Mouse (Mus musculus): ENCODE data around the gene Corin. TPM values are rescaled to one million over a fixed set of nuclear protein-coding genes. Genes with fewer than 3 reads are reported as not detected.
A peak's percentile ranks its signal among the peaks of the same experiment; 100 is the strongest.

Corin gene
- polyA plus RNA-seq, 1 experiment from 2014 or later, result 3.6 TPM

- Histone ChIP-seq H3K27me3 (ENCODE audit: control insufficient read depth, insufficient read depth, low read length) (no peaks in the 10 kb centered on the region), H3K27ac (no peak overlapping the region), H3K36me3 (replicated peaks; ENCODE audit: control insufficient read depth, insufficient read depth) (no peaks in the 10 kb centered on the region), H3K4me3 (replicated peaks; ENCODE audit: low read length) (no peak overlapping the region), H3K4me1 (replicated peaks; ENCODE audit: control insufficient read depth, insufficient read depth, low read length) (no peaks in the 10 kb centered on the region), H3K4me2 (replicated peaks) (no peak overlapping the region), H3K9me3 (ENCODE audit: control insufficient read depth, low read length) (no peaks in the 10 kb centered on the region), H3K9ac (no peak overlapping the region)
- ATAC-seq (ENCODE audit: low FRiP score), result no peak
- no peak for DNase-seq (ENCODE audit: low spot score)
- 52% methylated on average over 3 of the region's 3 CpGs for WGBS
These were observed 140.4 kb downstream of the Corin start for GRCm38 (mm10) chr5:72363838-72364237.

GRCm38 (mm10) chr5:72353746-72354145, 150.5 kb downstream of the Corin start:
- H3K36me3 ChIP-seq (replicated peaks; ENCODE audit: control insufficient read depth, insufficient read depth), result no peaks in the 10 kb centered on the region
- no peak overlapping the region for H3K9ac ChIP-seq
- no peak overlapping the region for H3K27ac ChIP-seq
- 73% methylated on average over 4 of the region's 4 CpGs for WGBS
- no peak for DNase-seq (ENCODE audit: low spot score)
- no peak overlapping the region for H3K4me3 ChIP-seq (replicated peaks; ENCODE audit: low read length)
- no peak for ATAC-seq (ENCODE audit: low FRiP score)
- H3K27me3 ChIP-seq (ENCODE audit: control insufficient read depth, insufficient read depth, low read length), result no peaks in the 10 kb centered on the region
- no peak overlapping the region for H3K4me2 ChIP-seq (replicated peaks)
- no peaks in the 10 kb centered on the region for H3K9me3 ChIP-seq (ENCODE audit: control insufficient read depth, low read length)
- H3K4me1 ChIP-seq (replicated peaks; ENCODE audit: control insufficient read depth, insufficient read depth, low read length), result no peaks in the 10 kb centered on the region

DNA sequence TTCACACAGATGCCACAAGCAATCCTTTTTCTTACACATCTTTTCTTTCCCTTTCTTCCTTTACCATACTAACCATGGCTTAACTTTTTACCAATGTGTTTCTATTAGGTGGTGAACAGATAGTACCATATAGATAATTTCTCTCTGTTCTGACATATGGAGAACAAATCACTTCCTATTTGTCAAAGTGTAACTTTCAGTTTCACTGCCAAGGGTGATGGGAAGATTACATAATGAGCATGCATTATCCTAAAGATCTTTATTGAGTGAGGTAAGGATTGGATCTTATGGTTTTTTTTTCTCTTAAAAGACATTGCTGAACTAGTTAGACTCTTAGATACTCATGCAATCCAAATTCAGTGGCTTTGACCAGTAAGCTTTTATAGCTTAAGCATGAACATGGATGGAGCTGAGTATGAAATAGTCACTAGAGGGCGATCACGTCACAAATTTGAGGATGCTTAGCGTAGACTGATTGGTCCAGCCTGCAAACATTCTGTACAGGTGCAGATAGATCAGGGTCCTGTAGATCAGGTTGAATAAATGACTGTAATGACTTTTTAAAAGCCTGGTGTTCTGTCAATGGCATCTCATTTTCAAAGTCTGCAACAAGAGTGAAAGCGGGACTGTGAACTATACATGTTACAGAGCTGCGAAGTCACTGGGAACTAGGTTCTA, 154.1 kb downstream of the Corin start:
- no peaks in the 10 kb centered on the region for H3K36me3 ChIP-seq (replicated peaks; ENCODE audit: control insufficient read depth, insufficient read depth)
- H3K4me2 ChIP-seq (replicated peaks), result no peak overlapping the region
- no peaks in the 10 kb centered on the region for H3K9me3 ChIP-seq (ENCODE audit: control insufficient read depth, low read length)
- H3K27ac ChIP-seq, result no peak overlapping the region
- ATAC-seq (ENCODE audit: low FRiP score) (peak; percentile 92), DNase-seq (ENCODE audit: low spot score) (peak; percentile 86)
- 34% methylated on average over 5 of the region's 5 CpGs for WGBS
- H3K9ac ChIP-seq, result no peak overlapping the region
- no peaks in the 10 kb centered on the region for H3K27me3 ChIP-seq (ENCODE audit: control insufficient read depth, insufficient read depth, low read length)
- H3K4me3 ChIP-seq (replicated peaks; ENCODE audit: low read length), result no peak overlapping the region
- no peaks in the 10 kb centered on the region for H3K4me1 ChIP-seq (replicated peaks; ENCODE audit: control insufficient read depth, insufficient read depth, low read length)

GRCm38 (mm10) chr5:72348591-72348990, 155.7 kb downstream of the Corin start:
- Histone ChIP-seq H3K9me3 (ENCODE audit: control insufficient read depth, low read length) (no peaks in the 10 kb centered on the region), H3K4me1 (replicated peaks; ENCODE audit: control insufficient read depth, insufficient read depth, low read length) (no peaks in the 10 kb centered on the region), H3K4me3 (replicated peaks; ENCODE audit: low read length) (no peak overlapping the region), H3K36me3 (replicated peaks; ENCODE audit: control insufficient read depth, insufficient read depth) (no peaks in the 10 kb centered on the region), H3K27me3 (ENCODE audit: control insufficient read depth, insufficient read depth, low read length) (no peaks in the 10 kb centered on the region), H3K9ac (no peak overlapping the region), H3K4me2 (replicated peaks) (no peak overlapping the region), H3K27ac (no peak overlapping the region)
- DNase-seq (ENCODE audit: low spot score) (no peak), ATAC-seq (ENCODE audit: low FRiP score) (no peak)
- 78% methylated on average over 2 of the region's 2 CpGs for WGBS

GRCm38 (mm10) chr5:72335873-72336272, 168.4 kb downstream of the Corin start:
- no peak overlapping the region for H3K9ac ChIP-seq
- no peaks in the 10 kb centered on the region; the same call in 1 of the 2 replicates for H3K27me3 ChIP-seq (ENCODE audit: control insufficient read depth, insufficient read depth, low read length)
- no peak overlapping the region for H3K4me3 ChIP-seq (replicated peaks; ENCODE audit: low read length)
- no peak overlapping the region for H3K4me2 ChIP-seq (replicated peaks)
- DNase-seq (ENCODE audit: low spot score) (no peak), ATAC-seq (ENCODE audit: low FRiP score) (no peak)
- no peaks in the 10 kb centered on the region for H3K4me1 ChIP-seq (replicated peaks; ENCODE audit: control insufficient read depth, insufficient read depth, low read length)
- no peaks in the 10 kb centered on the region for H3K36me3 ChIP-seq (replicated peaks; ENCODE audit: control insufficient read depth, insufficient read depth)
- WGBS, result 85% methylated on average over 5 of the region's 5 CpGs
- H3K27ac ChIP-seq, result no peak overlapping the region
- no peaks in the 10 kb centered on the region for H3K9me3 ChIP-seq (ENCODE audit: control insufficient read depth, low read length)

DNA sequence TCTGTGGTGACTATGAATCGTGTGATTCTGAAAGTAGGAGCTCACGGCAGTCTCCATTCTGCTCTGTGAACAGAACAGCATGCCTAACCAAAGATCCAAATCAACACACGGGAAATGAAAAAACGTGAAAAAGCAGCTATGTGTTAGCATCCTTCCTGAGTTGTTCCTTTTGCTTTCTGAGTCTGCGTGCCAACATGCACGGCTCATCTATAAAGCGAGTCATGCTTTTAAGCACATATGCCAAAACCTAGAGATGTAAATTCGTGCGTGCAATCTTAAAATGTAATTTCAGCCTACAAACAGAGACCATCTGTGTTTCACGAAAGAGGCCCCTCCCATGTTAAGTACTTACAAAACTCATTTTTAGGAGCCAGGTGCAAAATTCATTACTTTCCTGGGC, 171.4 kb downstream of the Corin start:
- Histone ChIP-seq H3K4me2 (replicated peaks) (no peak overlapping the region), H3K4me3 (replicated peaks; ENCODE audit: low read length) (no peak overlapping the region), H3K9me3 (ENCODE audit: control insufficient read depth, low read length) (no peaks in the 10 kb centered on the region), H3K27me3 (ENCODE audit: control insufficient read depth, insufficient read depth, low read length) (no peaks in the 10 kb centered on the region; the same call in 1 of the 2 replicates), H3K27ac (no peak overlapping the region), H3K4me1 (replicated peaks; ENCODE audit: control insufficient read depth, insufficient read depth, low read length) (no peaks in the 10 kb centered on the region), H3K9ac (no peak overlapping the region), H3K36me3 (replicated peaks; ENCODE audit: control insufficient read depth, insufficient read depth) (no peaks in the 10 kb centered on the region)
- no peak for ATAC-seq (ENCODE audit: low FRiP score)
- 90% methylated on average over 10 of the region's 10 CpGs for WGBS
- no peak for DNase-seq (ENCODE audit: low spot score)

GRCm38 (mm10) chr5:72331217-72331616, 173.1 kb downstream of the Corin start:
- Histone ChIP-seq H3K9me3 (ENCODE audit: control insufficient read depth, low read length) (no peaks in the 10 kb centered on the region), H3K27ac (no peak overlapping the region), H3K36me3 (replicated peaks; ENCODE audit: control insufficient read depth, insufficient read depth) (no peaks in the 10 kb centered on the region), H3K4me2 (replicated peaks) (no peak overlapping the region), H3K27me3 (ENCODE audit: control insufficient read depth, insufficient read depth, low read length) (no peaks in the 10 kb centered on the region; the same call in 1 of the 2 replicates), H3K9ac (no peak overlapping the region), H3K4me3 (replicated peaks; ENCODE audit: low read length) (no peak overlapping the region), H3K4me1 (replicated peaks; ENCODE audit: control insufficient read depth, insufficient read depth, low read length) (no peaks in the 10 kb centered on the region)
- WGBS, result 61% methylated on average over 2 of the region's 2 CpGs
- DNase-seq (ENCODE audit: low spot score), result no peak
- no peak for ATAC-seq (ENCODE audit: low FRiP score)

DNA sequence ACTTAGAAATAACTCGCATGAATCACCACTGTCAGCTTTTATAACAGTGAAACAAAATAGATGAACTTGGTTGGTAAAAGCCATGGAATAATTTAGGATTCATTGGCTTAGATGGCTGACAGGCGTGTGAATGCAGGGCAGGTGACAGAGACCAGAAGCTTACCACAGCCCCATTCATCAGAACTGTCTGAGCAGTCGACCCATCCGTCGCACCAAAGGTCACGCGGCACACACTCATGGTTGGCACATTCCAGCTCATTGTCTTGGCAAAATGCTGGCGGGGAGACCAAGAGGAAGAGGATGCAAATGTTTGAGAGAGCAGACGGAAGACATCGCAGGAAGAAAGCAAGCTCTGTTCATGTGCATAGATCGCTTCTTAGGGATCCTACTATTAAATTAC, 173.6 kb downstream of the Corin start:
- Histone ChIP-seq H3K4me2 (replicated peaks) (no peak overlapping the region), H3K27ac (no peak overlapping the region), H3K27me3 (ENCODE audit: control insufficient read depth, insufficient read depth, low read length) (no peaks in the 10 kb centered on the region), H3K36me3 (replicated peaks; ENCODE audit: control insufficient read depth, insufficient read depth) (no peaks in the 10 kb centered on the region), H3K4me1 (replicated peaks; ENCODE audit: control insufficient read depth, insufficient read depth, low read length) (no peaks in the 10 kb centered on the region), H3K4me3 (replicated peaks; ENCODE audit: low read length) (no peak overlapping the region), H3K9me3 (ENCODE audit: control insufficient read depth, low read length) (no peaks in the 10 kb centered on the region), H3K9ac (no peak overlapping the region)
- DNase-seq (ENCODE audit: low spot score), result no peak
- 22% methylated on average over 11 of the region's 11 CpGs for WGBS
- ATAC-seq (ENCODE audit: low FRiP score), result no peak

GRCm38 (mm10) chr5:72329453-72329852, 174.8 kb downstream of the Corin start:
- H3K9me3 ChIP-seq (ENCODE audit: control insufficient read depth, low read length), result no peaks in the 10 kb centered on the region
- ATAC-seq (ENCODE audit: low FRiP score) (no peak), DNase-seq (ENCODE audit: low spot score) (no peak)
- no peak overlapping the region for H3K9ac ChIP-seq
- H3K4me2 ChIP-seq (replicated peaks), result no peak overlapping the region
- H3K4me3 ChIP-seq (replicated peaks; ENCODE audit: low read length), result no peak overlapping the region
- H3K36me3 ChIP-seq (replicated peaks; ENCODE audit: control insufficient read depth, insufficient read depth), result no peaks in the 10 kb centered on the region
- no peaks in the 10 kb centered on the region for H3K4me1 ChIP-seq (replicated peaks; ENCODE audit: control insufficient read depth, insufficient read depth, low read length)
- H3K27me3 ChIP-seq (ENCODE audit: control insufficient read depth, insufficient read depth, low read length), result no peaks in the 10 kb centered on the region
- 48% methylated on average over 8 of the region's 8 CpGs for WGBS
- no peak overlapping the region for H3K27ac ChIP-seq

DNA sequence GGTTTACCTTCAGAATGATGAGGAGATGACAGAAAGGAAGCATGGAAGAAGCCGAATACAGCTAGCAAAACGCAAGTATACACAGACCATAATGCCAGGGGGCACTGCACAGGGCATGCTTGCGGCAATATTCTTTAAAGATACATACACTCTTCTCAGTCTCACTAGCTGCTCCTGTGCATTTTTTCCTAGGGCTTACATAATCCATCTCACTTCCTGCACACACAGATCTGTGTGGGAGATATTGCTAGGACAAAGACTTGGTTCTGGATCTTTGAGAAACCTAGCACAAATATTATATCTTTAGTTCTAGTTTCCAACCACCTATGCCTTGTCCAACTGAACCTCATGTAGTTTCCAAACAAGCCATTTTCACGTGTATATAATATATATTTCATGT, 189.0 kb downstream of the Corin start:
- Histone ChIP-seq H3K9me3 (ENCODE audit: control insufficient read depth, low read length) (no peaks in the 10 kb centered on the region), H3K27me3 (ENCODE audit: control insufficient read depth, insufficient read depth, low read length) (no peaks in the 10 kb centered on the region), H3K4me1 (replicated peaks; ENCODE audit: control insufficient read depth, insufficient read depth, low read length) (no peaks in the 10 kb centered on the region), H3K36me3 (replicated peaks; ENCODE audit: control insufficient read depth, insufficient read depth) (no peaks in the 10 kb centered on the region), H3K4me3 (replicated peaks; ENCODE audit: low read length) (no peak overlapping the region), H3K27ac (no peak overlapping the region), H3K9ac (no peak overlapping the region), H3K4me2 (replicated peaks) (no peak overlapping the region)
- ATAC-seq (ENCODE audit: low FRiP score) (no peak), DNase-seq (ENCODE audit: low spot score) (no peak)
- WGBS, result 85% methylated on average over 4 of the region's 4 CpGs

Measured in hindbrain, embryonic 14.5 days (tissue).